Mouse (Mus musculus) olfactory bulb, adult 2 months (tissue): ENCODE measurements around the gene Disp3. TPM values are rescaled to one million over a fixed set of nuclear protein-coding genes. Genes with fewer than 3 reads are reported as not detected.

Source experiments
- H3K27ac ChIP-seq: fragments of 200-500 bp; 2 replicates; pipeline ENCODE4 v1.5.1; 2012; ENCODE audit warnings: low read depth, low read length; ENCODE audit not compliant: insufficient read depth
- H3K4me1 ChIP-seq: fragments of 200-500 bp; 2 replicates; pipeline ENCODE4 v1.6.1; 2012; ENCODE audit warnings: low read length; ENCODE audit not compliant: control insufficient read depth, insufficient read depth
- H3K4me3 ChIP-seq: fragments of 200-500 bp; 2 replicates; pipeline ENCODE4 v1.5.1; 2012; ENCODE audit warnings: mild to moderate bottlenecking, low read depth, low read length, moderate library complexity; ENCODE audit not compliant: insufficient read depth
- CTCF ChIP-seq: fragments of 200-500 bp; IDR thresholded peaks from 2 replicates; pipeline ENCODE4 v1.5.1; 2012; ENCODE audit warnings: low read depth, mild to moderate bottlenecking, low read length, moderate library complexity; ENCODE audit not compliant: insufficient read depth
- POLR2A ChIP-seq: fragments of 200-500 bp; IDR thresholded peaks from 2 replicates; pipeline ENCODE4 v1.6.1; 2012; ENCODE audit warnings: mild to moderate bottlenecking, low read depth, low read length, moderate library complexity; ENCODE audit not compliant: insufficient read depth
- WGBS: fragments of 180-500 bp; shearing (Covaris S2); methylation state at CpG from one replicate; pipeline ENCODE4 v1.1.7; 2018; 5-methylcytosine and 5-hydroxymethylcytosine counted together
- polyA plus RNA-seq: library from polyadenylated mRNA; stranded (reverse); fragments of >200 nt; gene quantifications from 2 replicates; pipeline ENCODE4 v1.2.4, GENCODE M21; 2012; ENCODE audit warnings: low replicate concordance; ENCODE audit not compliant: missing spikeins, insufficient read depth, insufficient read length

Gene Disp3
- polyA plus RNA-seq, 1 experiment = not detected

DNA sequence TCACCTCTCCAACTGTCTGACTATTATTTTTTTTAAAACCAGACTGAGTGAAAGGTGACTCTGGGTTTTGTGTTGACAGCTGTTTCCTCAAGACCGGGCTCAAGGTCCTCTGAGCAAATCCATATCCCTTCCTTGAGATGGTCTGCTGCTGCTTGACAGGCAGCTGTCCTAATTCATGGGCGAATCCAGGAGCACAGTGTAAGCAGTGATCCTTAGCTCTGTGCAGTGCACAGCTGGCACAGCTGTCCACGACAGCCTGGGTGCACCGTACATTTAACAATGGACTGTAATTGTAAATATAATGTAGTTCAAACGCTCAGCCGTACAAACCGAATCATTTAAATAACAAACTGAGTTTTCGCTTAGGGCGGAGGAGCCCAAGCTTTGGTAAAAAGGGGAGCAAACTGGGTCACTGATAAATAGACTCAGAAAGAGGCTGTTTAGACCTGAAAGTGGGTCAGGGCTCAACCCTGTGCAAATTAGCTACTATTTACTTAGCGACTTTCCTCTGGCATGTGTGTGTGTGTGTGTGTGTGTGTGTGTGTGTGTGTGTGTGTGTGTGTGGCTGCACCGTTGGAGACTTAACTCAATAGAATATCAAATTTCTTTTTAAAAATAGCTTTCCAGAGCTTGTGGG is 72.4 kb downstream of the Disp3 start:
- TF ChIP-seq CTCF (no peak), POLR2A (no peak)
- H3K27ac ChIP-seq = no peak overlapping the region
- 26% methylated on average over 11 of the region's 11 CpGs for WGBS
- H3K4me3 ChIP-seq = no peak overlapping the region
- H3K4me1 ChIP-seq = peaks cover 18% of the 10 kb centered on the region

DNA sequence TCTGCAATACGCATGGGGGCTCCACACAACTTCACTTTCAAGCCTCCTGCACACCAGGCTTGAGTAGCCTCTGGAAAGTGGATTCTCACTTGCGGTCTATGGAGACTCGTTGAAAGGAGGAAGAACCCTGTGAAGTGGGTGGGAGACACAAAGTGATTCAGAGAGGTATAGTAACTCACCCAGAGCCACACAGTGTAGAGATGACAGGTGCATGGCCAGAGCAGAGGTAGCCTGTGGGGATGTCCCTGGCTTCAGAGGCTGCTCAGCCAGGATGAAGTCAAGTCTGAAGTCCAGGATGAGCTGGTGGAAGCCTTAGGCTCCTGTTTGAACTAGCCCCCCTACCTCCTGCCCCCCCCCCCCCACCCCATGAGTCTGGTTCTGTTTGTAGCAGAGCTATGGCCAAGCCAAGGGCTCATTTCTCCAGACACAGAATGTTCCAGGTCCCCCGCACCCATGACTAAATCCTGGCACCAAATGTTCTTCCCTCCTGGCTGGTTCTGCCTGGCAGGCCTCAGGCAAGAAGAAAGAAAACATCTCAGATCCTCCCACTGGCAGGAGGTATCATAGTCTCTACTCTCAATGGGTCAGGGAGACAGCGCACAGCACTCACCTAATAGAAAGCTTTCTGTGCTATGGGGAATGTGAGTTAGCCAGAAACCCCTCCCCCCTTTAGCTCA is 73.2 kb downstream of the Disp3 start:
- WGBS = 58% methylated on average over 5 of the region's 5 CpGs
- H3K27ac ChIP-seq = no peak overlapping the region
- H3K4me3 ChIP-seq = no peak overlapping the region
- TF ChIP-seq CTCF (no peak), POLR2A (no peak)
- peaks cover 18% of the 10 kb centered on the region for H3K4me1 ChIP-seq

DNA sequence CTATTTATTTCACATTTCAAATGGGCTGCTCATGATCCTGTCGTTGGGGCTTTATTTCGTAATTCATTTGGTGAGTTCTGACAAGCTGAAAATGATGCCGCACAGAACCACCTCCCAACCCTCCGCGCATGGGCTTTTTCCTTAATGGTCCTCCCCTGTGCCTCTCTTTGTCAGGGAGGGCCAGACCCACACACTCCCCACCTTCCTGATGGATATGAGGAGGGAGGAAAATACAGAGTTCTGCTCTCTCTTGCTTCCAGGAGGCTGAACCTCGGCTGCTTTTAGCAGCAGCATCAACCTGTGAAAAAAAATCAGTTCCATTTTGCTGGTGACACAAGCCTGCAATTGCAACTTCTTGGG is 82.9 kb downstream of the Disp3 start:
- Histone ChIP-seq H3K27ac (no peak overlapping the region), H3K4me3 (no peak overlapping the region), H3K4me1 (0 out of 2 replicates have a peak, but pooled peaks cover 2% of the 10 kb centered on the region)
- WGBS = 46% methylated on average over 6 of the region's 6 CpGs
- TF ChIP-seq POLR2A = no peak
- TF ChIP-seq CTCF = no peak

DNA sequence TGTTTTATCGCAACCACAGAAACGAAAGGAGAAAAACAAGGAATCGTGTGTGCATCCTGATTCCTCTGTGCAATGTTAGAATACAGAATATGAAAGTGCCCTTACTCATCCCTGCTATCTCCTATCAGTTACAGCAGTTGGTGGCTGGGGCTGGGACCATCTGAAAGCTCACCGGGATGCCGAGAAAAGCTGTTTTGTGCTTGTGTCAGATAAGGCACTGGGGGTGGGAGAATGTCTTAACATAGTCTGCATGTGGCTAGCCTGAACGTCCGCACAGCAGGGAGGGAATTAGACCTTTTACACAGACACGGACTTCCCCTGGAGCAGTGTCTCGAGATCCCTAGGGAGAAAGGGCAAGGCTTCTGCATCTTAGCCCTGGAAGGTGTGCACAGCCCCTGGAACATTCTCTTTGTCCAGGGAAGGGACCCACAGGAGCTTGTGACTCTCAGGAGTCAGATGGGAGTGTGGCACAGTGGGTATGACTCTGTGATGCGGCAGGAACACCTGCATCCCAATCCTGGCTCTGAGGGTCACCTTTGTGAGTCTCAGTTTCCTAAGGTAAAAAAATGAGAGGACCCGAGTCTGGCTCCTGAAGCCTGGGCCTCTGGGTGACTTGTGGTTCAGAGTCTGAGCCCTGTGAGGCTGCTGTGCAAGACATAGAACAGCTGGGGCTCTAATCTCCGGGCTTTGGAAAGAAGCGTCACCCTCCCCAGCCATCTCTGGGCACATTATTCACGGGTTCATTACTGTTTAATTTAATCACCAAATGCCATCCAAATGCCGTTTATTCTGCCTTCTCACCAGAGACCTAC is 83.5 kb downstream of the Disp3 start:
- no peak overlapping the region for H3K27ac ChIP-seq

DNA sequence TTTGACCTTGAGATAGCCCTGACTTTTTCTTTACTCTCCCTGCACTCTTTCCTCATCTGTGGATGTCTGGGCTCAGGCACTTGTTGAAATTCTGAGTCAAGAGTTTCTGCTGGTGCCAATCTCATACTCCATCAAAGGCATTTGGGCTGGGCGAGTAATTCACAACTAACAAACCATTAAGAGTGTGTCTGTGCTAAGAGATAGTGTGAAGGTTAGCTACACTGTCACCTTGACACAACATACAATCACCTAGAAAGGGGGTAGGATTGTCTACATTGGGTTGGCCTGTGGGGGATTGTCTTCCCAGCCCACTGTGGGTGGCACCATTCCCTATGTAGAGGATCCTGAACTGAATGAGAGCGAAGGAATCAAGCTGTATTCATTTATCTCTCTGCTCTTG is 84.2 kb downstream of the Disp3 start:
- peaks cover 7% of the 10 kb centered on the region; the same call in 1 of the 2 replicates for H3K4me1 ChIP-seq
- H3K27ac ChIP-seq = no peak overlapping the region
- TF ChIP-seq CTCF = no peak
- TF ChIP-seq POLR2A = no peak
- WGBS = 92% methylated on average over 2 of the region's 2 CpGs
- H3K4me3 ChIP-seq = no peak overlapping the region

More for the DNA sequence above, 83.5 kb downstream of the Disp3 start:
- H3K4me1 ChIP-seq = 0 out of 2 replicates have a peak, but pooled peaks cover 2% of the 10 kb centered on the region
- no peak overlapping the region for H3K4me3 ChIP-seq
- no peak for TF ChIP-seq CTCF
- TF ChIP-seq POLR2A = no peak
- WGBS = 56% methylated on average over 15 of the region's 15 CpGs

DNA sequence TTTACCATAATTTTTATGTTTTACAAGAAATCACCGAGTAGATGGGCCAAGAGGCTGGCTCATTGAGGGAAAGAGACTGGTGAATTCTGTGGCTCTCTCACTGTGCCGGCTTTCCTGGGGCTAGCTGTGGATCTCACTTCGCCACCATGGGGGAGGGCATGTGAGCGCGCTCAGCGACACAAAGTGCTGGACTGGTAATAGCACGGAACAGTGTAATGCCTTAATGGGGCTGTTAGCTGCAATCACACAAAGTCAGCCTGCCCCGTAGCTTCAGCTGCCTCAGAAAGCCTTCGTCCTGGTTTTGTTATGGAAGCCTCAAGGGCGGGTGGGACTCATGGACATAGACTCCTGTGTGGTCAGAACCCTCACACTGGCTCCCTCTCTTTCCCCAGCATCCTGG is 89.0 kb downstream of the Disp3 start:
- 34% methylated on average over 10 of the region's 10 CpGs for WGBS
- Histone ChIP-seq H3K4me3 (no peak overlapping the region), H3K4me1 (peaks cover 5% of the 10 kb centered on the region; the same call in 1 of the 2 replicates), H3K27ac (no peak overlapping the region)
- TF ChIP-seq CTCF (no peak), POLR2A (no peak)

DNA sequence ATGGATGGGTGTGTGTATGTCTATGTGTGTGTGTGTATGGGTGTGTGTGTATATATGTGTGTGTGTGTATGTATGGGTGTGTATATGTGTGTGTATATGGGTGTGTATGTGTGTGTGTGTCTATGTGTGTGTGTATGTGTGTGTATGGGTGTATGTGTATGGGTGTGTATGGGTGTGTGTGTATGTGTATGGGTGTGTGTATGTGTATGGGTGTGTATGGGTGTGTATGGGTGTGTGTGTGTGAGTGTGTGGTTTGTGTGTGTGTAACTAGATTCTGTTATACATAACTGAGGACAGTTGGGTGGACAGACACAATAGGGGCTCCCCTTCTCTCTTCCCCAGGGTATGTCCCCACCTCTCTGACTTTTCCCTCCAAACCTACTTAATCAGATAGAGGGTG is 93.4 kb downstream of the Disp3 start:
- H3K4me3 ChIP-seq = no peak overlapping the region
- H3K27ac ChIP-seq = no peak overlapping the region
- TF ChIP-seq POLR2A = no peak
- TF ChIP-seq CTCF = no peak
- peaks cover 5% of the 10 kb centered on the region; the same call in 1 of the 2 replicates for H3K4me1 ChIP-seq

DNA sequence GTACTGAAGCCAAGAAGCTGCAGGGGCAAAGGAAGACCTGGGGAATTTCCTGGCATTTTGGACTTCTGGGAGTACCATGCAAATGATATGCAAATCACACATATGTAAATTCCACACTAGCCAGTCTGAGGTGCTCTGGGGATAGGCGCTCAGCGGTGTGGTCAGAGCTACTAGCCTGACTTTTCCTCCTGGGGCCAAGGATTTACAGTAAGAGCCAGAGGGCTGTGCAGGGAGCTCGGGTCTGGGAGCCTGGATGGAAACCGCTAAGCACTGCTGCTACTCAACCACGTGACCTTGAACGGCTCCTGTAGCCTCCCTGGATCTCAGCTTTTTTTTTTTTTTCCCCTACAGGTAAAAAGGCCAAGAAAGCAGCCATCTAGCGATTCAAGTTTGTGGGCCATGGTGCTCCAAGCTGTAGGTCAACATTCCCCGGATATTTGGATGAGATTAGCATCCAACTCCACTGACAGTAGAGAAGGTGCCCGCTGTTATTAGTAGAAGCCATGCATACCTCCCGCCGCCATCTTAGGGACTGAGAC is 95.0 kb downstream of the Disp3 start:
- H3K4me3 ChIP-seq = no peak overlapping the region
- H3K4me1 ChIP-seq = no peaks in the 10 kb centered on the region
- 71% methylated on average over 11 of the region's 11 CpGs for WGBS
- H3K27ac ChIP-seq = no peak overlapping the region
- no peak for TF ChIP-seq POLR2A
- no peak for TF ChIP-seq CTCF

Other genes starting within 250 kb of the Disp3 start
- not detected in 2 replicates for gene Clcn6, start 249.1 kb downstream of the Disp3 start, polyA plus RNA-seq
- gene Mthfr, start 248.9 kb downstream of the Disp3 start, polyA plus RNA-seq = not detected in 2 replicates
- gene Agtrap, start 199.9 kb downstream of the Disp3 start, polyA plus RNA-seq = not detected in 2 replicates
- gene Mad2l2, start 157.6 kb downstream of the Disp3 start, polyA plus RNA-seq = not detected in 2 replicates
- gene Draxin, start 157.3 kb downstream of the Disp3 start, polyA plus RNA-seq = not detected in 2 replicates
- gene Fbxo6, start 135.8 kb downstream of the Disp3 start, polyA plus RNA-seq = not detected in 2 replicates
- not detected in 2 replicates for gene Fbxo44, start 127.5 kb downstream of the Disp3 start, polyA plus RNA-seq
- not detected in 2 replicates for gene Fbxo2, start 127.3 kb downstream of the Disp3 start, polyA plus RNA-seq
- gene Ubiad1, start 156.8 kb upstream of the Disp3 start, polyA plus RNA-seq = not detected in 2 replicates
- gene Mtor, start 160.6 kb upstream of the Disp3 start, polyA plus RNA-seq = 53.3 TPM in 1 of 2 replicates, not detected in the other
- gene Angptl7, start 212.5 kb upstream of the Disp3 start, polyA plus RNA-seq = not detected in 2 replicates